Mouse (Mus musculus): ENCODE measurements around the gene Atmin. TPM values are rescaled to one million over a fixed set of nuclear protein-coding genes. Genes with fewer than 3 reads are reported as not detected.
A peak's percentile ranks its signal among the peaks of the same experiment; 100 is the strongest.

The Atmin gene
- polyA plus RNA-seq, 1 experiment from 2014 or later = 18.6 TPM

- 11% methylated on average over 23 of the region's 23 CpGs for WGBS
- H3K27ac ChIP-seq (ENCODE audit: low read depth, low read length) = no peak overlapping the region
- no peaks in the 10 kb centered on the region for H3K36me3 ChIP-seq (ENCODE audit: control insufficient read depth, insufficient read depth, low read length)
- no peaks in the 10 kb centered on the region for H3K27me3 ChIP-seq (ENCODE audit: control insufficient read depth, insufficient read depth, low read length)
- H3K4me2 ChIP-seq (ENCODE audit: low read depth, low read length, severe bottlenecking) = peak overlapping the region; percentile 87
- ATAC-seq (replicated peaks; ENCODE audit: low FRiP score) (no peak), DNase-seq (ENCODE audit: low spot score) (no peak)
- peak overlapping the region; percentile 75 for H3K9ac ChIP-seq (ENCODE audit: low read length)
- peak overlapping the region; percentile 66 for H3K4me3 ChIP-seq (ENCODE audit: low read depth, low read length)
- no peaks in the 10 kb centered on the region for H3K9me3 ChIP-seq (ENCODE audit: control insufficient read depth, low read length)
- H3K4me1 ChIP-seq (replicated peaks; ENCODE audit: control insufficient read depth, insufficient read depth, low read length) = peaks cover 6% of the 10 kb centered on the region; the same call in 1 of the 2 replicates
These were observed 49.2 kb downstream of the Atmin start for GRCm38 (mm10) chr8:116992176-116992971.

GRCm38 (mm10) chr8:116993095-116993867 lies 50.1 kb downstream of the Atmin start, which contains the start of gene Gcsh:
Gene Gcsh (minus strand): TSS chr8:116993537.
- H3K36me3 ChIP-seq (ENCODE audit: control insufficient read depth, insufficient read depth, low read length) = no peaks in the 10 kb centered on the region
- H3K9me3 ChIP-seq (ENCODE audit: control insufficient read depth, low read length) = no peaks in the 10 kb centered on the region
- H3K4me3 ChIP-seq (ENCODE audit: low read depth, low read length) = peak within 1 kb of the TSS; percentile 66
- WGBS = under 1% methylated on average over 56 of the region's 56 CpGs
- peak within 1 kb of the TSS; percentile 75 for H3K9ac ChIP-seq (ENCODE audit: low read length)
- H3K27ac ChIP-seq (ENCODE audit: low read depth, low read length) = no peak within 1 kb of the TSS
- H3K4me2 ChIP-seq (ENCODE audit: low read depth, low read length, severe bottlenecking) = peak within 1 kb of the TSS; percentile 87
- ATAC-seq (replicated peaks; ENCODE audit: low FRiP score) (peak; percentile 100), DNase-seq (ENCODE audit: low spot score) (peak; percentile 99)
- peaks cover 6% of the 10 kb centered on the region; the same call in 1 of the 2 replicates for H3K4me1 ChIP-seq (replicated peaks; ENCODE audit: control insufficient read depth, insufficient read depth, low read length)
- H3K27me3 ChIP-seq (ENCODE audit: control insufficient read depth, insufficient read depth, low read length) = no peaks in the 10 kb centered on the region

GRCm38 (mm10) chr8:116994016-116994716 lies 51.0 kb downstream of the Atmin start:
- Histone ChIP-seq H3K27ac (ENCODE audit: low read depth, low read length) (no peak overlapping the region), H3K4me1 (replicated peaks; ENCODE audit: control insufficient read depth, insufficient read depth, low read length) (peaks cover 6% of the 10 kb centered on the region; the same call in 1 of the 2 replicates), H3K36me3 (ENCODE audit: control insufficient read depth, insufficient read depth, low read length) (no peaks in the 10 kb centered on the region), H3K4me3 (ENCODE audit: low read depth, low read length) (peak overlapping the region; percentile 66), H3K9me3 (ENCODE audit: control insufficient read depth, low read length) (no peaks in the 10 kb centered on the region), H3K27me3 (ENCODE audit: control insufficient read depth, insufficient read depth, low read length) (no peaks in the 10 kb centered on the region), H3K4me2 (ENCODE audit: low read depth, low read length, severe bottlenecking) (peak overlapping the region; percentile 87), H3K9ac (ENCODE audit: low read length) (peak overlapping the region; percentile 42; the same call in 1 of the 2 replicates)
- 62% methylated on average over 11 of the region's 11 CpGs for WGBS
- DNase-seq (ENCODE audit: low spot score) (no peak), ATAC-seq (replicated peaks; ENCODE audit: low FRiP score) (no peak)

Other genes starting within 250 kb of the Atmin start
- 8.3 and 9.0 TPM in 2 replicates for gene Cdyl2, start 210.4 kb upstream of the Atmin start, polyA plus RNA-seq (2014; fragmentation: Nextera tagmentation; extraction: Ambion mirVana)
- gene Cmc2, start 21.9 kb upstream of the Atmin start, polyA plus RNA-seq (2014; fragmentation: Nextera tagmentation; extraction: Ambion mirVana) = 71.4 and 83.9 TPM in 2 replicates
- 58.3 and 59.5 TPM in 2 replicates for gene Cenpn, start 21.7 kb upstream of the Atmin start, polyA plus RNA-seq (2014; fragmentation: Nextera tagmentation; extraction: Ambion mirVana)
- gene 1700030J22Rik, start 35.6 kb downstream of the Atmin start, polyA plus RNA-seq (2014; fragmentation: Nextera tagmentation; extraction: Ambion mirVana) = 2.8 and 4.4 TPM in 2 replicates
- gene Gcsh, start 50.1 kb downstream of the Atmin start, polyA plus RNA-seq (2014; fragmentation: Nextera tagmentation; extraction: Ambion mirVana) = 159 and 166 TPM in 2 replicates
- not detected in 2 replicates for gene Pkd1l2, start 139.1 kb downstream of the Atmin start, polyA plus RNA-seq (2014; fragmentation: Nextera tagmentation; extraction: Ambion mirVana)
- 0.19 TPM in 1 of 2 replicates, not detected in the other for gene Bco1, start 152.5 kb downstream of the Atmin start, polyA plus RNA-seq (2014; fragmentation: Nextera tagmentation; extraction: Ambion mirVana)
- gene Gan, start 214.7 kb downstream of the Atmin start, polyA plus RNA-seq (2014; fragmentation: Nextera tagmentation; extraction: Ambion mirVana) = 3.1 and 3.4 TPM in 2 replicates

Data from forebrain, embryonic 11.5 days (tissue).